Mouse (Mus musculus) right cerebral cortex, postnatal 10 days (tissue): ENCODE data around the gene Snx5.
A peak's percentile ranks its signal among the peaks of the same experiment; 100 is the strongest.

Experiments
- DNase-seq, 2 experiments: peaks; one replicate each; pipeline ENCODE4 v3.0.0; 2021; ENCODE audit warnings: low spot score in 2 of 2

Snx5 gene

DNA sequence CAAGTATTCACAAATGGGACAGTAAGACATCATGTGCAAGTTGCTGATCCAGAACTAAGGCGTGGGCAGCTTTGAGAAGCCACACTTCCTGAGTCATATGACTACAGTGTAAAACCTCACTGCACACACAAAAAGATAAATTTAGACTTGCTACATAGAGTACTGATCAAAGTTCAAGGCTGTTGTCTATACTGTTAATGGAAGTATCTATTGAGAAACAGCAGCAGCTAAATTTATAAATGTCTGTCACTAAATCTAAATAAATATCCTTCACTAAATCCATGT, 3.0 kb downstream of the Snx5 start:
- no peak for DNase-seq

DNA sequence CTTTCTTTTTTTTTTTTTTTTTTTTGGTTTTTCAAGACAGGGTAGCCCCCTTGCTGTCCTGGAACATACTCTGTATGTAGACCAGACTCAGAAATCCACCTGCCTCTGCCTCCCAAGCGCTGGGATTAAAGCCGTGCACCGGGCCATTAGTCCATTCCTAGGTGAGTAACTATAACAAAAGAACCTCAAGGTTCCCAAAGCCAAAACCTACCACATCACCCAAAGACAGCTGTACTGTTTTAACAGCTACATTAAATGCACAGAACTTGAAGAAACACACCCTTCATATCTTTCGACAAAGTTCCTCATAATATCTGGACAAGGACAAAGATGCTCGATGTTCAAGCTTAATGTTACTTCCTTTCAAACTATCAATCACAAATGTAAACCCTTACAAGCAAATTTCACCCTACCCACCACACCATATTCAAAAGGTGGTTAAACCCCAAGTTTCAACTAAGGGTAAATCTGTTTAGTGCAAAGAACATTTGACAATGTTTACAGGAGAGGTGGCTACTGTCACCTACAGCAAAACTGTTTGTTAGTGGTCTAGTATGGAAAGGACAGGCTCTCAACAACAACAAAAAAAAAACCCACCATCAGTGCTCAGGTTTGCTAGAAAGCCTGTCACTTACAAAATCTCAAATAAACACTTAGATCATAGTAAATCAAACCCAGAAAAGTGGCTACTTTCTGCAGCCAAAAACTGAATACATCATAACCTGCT, 3.5 kb downstream of the Snx5 start:
- no peak for DNase-seq

DNA sequence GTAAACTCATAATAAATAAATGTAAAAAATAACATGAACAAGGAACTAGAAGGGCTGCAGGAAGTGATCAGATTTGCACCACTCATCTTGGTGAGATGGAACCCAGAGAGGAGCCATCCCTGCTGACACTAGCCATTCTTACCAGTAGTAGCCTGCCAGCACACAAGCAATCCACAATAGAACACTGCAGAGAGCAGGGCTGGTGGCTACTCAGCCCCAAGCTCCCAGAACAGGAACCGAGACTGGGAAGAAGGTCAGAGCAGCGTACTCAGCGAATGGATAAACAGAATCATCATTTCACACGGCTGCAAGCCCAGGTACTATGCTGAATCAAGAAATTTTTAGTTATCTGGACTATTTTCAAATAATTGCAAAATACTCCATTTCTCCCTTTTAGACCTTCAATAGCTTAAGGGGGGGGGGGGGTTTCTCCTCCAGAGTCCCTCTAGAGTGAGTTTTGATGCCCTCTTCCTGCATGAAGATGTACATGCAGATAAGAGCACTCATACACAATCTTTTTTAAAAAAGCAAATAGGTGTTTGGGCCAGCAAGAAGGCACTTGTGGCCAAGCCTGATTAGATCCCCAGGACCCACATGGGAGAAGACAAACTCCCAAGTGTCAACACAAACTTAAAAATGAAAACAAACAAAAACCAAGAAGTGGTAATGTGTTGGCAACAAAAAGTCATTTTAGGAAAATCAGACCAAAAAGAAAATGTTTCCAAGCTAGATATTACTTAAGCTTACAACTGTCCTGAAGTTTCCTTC, 4.6 kb downstream of the Snx5 start:
- peak in 1 of 2 experiments; percentile 50 for DNase-seq

DNA sequence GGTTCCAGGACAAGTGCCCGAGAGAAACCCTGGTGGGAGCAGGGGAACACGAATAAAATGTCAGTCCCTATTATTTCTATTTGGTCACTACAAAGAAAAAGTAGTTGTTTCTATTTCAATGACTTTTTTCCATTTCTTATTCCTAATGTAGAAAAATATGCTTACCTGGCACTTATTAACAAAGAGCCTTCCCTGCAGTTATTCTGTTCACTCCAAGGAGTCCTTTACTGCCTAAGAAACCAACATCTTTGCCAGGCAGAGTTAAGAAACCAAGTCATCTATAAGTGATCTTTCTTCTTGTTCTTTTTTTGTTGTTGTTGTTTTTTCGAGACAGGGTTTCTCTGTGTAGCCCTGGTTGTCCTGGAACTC, 5.6 kb downstream of the Snx5 start:
- no peak for DNase-seq

DNA sequence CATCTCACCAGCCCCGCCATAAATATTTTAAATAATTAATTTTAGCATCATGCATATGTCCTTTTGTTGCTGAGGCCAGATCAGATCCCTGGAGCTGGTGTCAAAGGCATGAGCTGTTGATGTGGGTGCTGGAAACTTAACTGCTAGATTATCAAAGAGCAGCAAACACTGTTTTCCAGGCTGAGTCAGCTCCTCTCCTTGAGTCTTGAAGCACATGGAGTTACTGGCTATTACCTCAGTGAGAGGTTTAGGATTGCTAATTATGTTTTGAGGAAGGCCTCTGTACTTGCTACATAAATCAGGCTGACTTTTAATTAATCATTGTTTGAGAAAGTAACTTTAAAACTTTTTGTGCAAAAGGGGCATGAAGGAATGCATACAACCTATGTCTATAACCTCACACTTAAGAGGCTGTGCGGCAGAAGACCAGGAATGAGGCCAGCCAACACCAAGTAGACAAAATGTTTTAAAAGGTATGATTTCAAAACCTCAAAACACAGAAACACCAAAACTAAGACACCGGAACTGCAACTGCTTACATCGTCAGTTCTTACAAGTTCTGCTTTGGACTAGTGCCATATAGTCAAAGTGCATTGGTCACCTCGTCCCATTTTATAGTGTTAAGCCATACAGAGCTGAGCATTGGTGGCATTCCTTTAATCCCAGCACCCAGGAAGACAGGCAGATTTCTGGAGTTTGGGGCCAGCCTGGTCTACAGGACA, 6.1 kb downstream of the Snx5 start:
- DNase-seq = no peak

DNA sequence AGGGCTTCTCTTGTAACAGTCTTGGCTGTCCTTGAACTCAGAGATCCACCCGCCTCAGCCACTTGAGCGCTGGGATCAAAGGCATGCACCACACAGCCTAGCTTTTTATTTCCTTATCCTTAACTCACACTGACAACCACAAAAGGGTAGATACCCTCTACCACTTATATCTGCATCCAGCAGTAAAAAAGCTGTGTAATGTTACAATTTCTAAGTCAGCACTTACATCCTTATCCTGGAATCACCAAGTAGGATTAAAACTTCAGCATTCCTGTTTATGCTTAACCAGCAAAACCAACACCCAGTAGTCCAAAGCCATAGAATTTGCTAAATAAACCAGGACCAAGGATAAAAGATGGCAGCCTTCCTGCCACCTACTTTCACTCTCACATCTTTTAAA, 7.9 kb downstream of the Snx5 start:
- DNase-seq = no peak

DNA sequence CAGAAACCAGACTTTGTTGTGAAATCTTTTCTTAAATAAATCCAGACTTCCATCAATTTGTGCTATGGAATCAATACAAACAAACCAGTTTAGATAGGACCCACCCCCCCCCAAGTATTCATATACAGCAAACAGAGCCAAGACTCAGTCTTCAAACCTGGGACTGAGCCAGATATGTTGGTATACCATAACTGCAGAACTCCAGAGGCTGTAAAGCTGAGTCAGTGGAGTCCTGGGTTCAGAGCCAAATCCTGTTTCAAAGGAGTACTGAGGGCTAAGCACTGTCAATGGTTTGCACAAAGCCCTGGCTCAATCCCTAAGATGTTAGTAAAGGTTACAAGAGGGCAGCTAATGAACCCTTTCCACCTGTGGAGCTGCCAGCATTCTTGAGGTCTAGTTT, 20.6 kb downstream of the Snx5 start:
- no peak for DNase-seq

DNA sequence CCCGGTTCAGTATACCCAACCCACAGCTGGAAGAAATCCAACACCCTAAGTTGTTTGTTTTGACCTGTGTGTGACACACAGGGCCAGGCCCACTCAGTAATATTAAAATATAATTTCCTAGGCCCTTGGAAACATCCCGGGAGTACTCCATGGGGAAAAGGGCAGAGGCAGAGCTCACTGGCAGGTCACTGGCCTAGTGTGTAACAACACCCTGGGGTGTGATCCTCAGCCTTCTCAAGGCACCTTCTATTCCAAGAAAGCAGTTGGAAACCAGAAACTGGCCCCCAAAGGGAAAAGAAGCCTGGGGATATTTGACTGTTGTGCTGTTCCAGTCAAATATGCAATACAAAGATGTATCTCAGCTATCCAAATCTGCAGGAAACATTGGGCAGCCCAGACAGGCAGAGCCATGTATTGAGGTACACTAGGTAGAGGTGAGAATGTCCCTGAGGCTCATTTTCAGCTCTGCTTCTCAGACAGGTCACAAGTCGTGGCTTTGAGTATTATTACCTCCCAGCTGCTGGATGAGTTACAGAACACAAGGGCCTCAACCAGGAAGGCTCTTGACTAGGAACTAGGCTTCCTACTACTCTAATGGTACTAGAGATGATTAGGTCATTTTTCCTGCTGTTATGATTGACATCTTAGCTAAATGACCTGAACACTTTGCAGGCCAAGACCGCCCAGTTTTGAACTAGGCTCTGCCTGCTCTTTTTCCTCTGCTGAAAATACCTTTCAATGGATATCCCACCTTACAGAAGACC, 21.9 kb downstream of the Snx5 start:
- no peak for DNase-seq

DNA sequence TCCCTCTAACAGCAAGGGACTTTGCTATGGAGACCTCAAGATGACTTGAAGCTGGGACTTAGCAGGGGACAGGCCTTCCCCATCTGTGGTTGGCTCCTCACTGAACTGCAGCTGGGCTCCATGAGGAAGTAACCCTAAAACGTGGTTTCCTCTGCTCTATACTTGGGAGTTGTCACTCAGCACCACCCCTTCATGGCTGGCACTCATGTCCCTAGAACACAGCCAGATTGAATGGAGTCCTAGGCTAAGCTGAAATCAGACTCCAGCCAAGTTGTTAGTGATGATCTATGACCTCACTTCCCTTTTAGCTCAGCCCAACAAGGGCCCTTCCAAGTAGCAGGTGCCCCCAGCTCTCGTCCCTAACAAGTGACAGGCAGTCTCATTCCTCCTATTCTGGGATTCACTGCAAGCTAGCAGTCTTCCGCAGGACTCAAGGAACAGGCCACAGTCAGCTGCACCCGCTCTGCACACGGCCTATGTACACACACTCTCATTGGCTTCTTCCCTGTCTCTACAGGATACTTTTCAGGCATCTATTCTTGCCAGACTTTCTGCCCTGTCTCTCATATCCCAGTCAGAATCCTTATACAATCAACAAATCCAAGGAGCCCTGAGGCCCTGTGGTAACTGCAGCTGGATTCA, 23.2 kb downstream of the Snx5 start:
- peak; percentile 42 to 53 for DNase-seq

DNA sequence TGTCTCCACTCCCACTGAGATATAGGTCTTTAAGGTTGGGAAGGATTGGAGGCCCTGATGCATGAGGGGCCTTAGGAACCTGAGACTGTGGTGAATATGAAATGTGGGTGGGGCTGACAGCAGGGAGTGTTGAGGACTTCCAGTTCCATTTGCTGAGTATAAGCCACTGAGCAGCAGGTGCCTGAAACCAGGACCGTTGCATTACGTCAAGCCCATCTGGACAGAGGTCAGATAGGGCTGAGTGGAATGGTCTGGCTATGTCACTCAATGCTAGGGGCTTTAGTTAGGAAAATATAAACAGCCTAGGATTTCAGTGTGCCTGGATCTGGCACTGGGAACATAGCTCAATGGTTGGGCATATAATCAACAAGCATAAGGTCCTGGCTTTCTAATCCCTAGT, 24.4 kb downstream of the Snx5 start:
- DNase-seq = no peak

DNA sequence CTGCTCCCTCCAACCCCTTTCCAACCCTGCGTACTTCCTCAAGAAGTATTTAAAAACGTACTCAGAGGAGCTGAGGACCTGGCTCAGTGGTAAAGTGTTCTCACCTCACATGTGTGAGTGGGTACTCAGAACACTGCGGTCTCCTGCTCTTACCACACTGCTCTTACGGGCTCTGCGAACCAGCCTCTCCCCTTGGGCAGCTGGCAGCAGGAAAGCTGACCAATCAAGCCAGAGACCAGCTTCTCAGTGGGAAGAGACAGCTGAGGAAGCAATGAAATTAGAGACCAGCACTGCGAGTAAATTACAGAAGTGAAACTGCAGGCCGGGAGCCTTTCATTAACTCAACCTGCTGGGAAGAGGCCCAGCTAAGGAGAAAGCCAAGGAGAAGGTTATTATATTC, 25.2 kb downstream of the Snx5 start:
- DNase-seq = peak; percentile 38 to 60

DNA sequence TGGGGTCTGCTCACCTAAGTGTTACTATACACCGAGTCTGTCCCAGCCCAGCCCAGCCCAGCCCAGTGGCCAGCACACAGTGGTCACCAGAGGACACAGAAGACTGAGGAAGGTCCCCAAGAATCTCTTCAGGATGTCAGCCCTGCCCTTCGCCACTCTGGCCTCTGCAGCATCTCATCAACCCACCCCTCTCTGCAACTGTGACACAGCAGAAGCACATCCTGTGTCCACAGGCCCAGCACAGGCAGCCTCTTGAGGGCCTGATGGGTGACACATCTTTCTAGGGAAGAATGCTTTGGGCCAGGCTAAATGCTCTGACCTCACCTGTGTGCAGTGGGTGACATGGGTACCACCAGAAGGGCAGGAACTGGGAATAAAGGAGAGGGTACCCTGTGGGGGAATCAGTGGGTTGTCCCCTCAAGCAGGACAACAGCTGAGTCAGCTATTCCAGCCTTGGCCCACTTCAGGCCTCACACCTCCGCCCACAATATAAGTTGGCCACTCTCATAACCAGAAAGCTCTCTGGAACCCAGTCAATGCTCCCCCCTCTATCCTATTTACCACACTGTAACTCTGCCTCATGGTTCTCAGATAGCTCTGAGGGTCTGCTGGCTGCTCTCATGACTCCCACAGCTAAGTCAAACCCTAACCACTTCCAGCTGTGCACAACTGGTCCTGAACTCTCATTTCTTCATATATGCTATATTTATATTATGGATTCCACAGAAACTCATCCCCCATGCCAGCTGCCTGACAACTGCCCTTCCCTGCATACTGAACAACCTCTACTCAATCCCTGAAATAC, 30.4 kb downstream of the Snx5 start:
- DNase-seq = no peak

DNA sequence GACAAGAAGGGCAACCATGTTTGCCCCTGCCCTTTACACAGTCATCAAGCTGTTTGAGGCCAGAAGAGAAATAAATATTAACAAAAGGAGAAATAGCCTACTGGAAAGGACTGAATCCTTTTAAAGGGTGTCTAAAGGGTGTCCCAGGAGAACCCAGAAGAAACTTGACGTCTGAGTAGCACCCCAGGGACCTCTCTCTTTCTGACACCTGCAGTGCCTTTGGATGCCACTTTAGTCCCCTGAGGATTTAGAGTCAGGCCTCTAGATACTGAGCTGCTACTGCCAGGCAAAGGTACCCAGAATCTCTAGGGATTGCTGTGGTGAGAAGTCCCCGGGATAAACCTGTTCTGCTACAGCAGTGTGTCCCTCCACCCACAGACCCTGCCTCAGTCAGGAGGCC, 31.4 kb downstream of the Snx5 start:
- no peak for DNase-seq

DNA sequence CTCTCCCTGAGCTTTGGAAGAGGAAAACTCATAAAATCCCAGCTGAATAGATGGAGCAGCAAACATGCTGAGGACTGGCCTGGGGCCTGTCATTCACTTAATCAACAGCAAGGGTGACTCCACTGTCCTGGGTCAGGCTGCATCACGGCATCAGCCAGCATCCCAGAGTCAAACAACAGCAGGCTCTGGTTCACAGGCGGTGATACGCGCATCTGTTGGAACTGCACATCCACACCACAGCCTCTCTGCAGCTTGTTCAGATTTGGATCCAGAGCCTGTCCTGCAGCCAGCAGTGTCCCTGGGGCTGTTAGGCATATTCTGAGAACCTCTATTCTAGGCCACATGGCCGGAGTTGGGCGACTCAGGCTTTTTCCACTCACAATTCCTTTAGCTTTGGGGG, 32.4 kb downstream of the Snx5 start:
- no peak for DNase-seq

DNA sequence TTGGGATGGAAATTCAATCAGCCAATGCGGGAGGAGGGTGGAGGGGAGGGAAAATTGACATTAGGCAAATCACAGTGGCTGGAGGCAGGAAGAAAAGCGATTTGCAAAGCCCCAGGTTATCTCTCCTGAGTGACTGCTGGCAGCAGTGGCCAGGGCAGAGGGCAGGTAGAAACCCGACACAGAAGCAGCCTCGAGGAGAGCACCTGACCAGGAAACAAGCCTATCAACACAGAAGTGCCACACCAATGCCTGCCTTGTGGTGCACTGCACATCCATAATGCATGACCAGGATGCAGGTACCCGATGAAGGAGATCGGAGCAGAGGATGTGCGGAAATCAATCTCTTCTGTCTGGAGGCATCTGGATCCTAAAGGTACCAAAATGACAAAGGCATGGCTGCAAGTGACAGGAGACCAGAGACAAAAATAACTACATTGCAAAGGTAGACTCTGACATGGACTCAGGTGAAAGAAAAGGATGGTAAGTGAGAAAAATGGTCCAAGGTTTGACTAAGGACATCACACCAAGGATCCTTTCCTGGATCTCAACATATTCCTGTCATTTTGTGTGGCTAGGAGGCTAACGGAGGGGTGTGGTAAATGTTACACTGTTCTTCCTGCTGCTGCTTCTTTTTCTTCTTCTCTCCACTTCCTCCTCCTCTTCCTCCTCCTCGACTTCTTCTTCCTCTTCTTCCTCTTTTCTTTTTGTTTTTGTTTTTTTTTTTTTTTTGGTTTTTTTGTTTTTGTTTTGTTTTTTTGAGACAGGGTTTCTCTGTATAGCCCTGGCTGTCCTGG, 33.7 kb downstream of the Snx5 start:
- no peak for DNase-seq

DNA sequence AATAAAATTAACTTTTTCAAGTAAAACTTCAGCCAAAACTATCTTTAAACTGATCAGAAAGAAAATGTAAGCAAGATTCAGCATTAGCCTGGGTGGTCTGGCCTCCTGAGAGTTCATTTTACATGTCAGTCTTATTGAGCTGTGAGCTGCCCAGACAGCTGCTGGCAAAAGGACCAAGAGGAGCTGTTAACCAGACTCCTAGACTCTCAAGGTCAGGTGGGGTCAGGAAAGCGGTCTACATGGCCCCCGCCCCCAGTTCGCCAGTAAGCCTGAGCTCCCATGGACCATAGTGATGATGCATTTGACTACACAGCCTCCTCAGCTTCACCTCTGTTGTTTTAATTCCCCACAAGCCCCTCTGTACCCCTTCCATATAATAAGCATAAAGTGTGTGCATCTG, 34.9 kb downstream of the Snx5 start:
- DNase-seq = no peak

DNA sequence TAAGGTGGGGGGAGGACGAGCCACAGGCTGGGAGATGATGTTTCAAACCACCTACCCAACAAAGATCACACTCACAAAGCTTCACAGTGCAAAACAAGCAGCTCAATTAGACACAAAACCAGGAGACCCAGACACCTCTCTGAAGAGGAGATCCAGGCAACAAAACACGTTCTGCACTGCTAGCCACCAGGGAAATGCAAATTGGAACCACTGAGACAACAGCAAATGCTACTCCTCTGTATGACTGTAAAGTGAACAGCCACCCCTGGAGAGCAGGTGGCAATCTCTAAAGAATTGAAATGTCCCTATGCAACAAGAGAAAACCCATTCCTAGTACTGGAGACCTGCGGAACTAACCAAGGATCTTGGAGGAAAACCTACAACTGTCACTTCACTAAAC, 37.2 kb downstream of the Snx5 start:
- no peak for DNase-seq

DNA sequence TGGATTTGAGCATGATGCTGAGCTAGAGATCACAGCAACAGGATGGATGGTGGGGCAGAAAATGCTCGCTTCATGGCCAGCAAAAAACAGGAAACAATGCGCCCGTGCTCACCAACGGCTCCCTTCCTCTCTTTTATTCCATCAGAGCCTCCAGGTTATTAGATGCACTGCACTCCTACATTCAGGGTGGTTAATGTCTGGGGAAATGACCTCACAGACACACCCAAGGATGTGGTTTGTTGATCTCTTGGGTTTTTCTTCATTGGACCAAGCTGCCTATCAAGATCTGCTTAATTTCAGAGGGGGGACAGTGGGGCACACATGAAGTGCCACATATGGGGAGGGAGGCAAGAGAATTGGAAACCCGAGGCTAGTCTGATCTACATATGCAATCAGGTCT, 39.6 kb downstream of the Snx5 start:
- DNase-seq = no peak

DNA sequence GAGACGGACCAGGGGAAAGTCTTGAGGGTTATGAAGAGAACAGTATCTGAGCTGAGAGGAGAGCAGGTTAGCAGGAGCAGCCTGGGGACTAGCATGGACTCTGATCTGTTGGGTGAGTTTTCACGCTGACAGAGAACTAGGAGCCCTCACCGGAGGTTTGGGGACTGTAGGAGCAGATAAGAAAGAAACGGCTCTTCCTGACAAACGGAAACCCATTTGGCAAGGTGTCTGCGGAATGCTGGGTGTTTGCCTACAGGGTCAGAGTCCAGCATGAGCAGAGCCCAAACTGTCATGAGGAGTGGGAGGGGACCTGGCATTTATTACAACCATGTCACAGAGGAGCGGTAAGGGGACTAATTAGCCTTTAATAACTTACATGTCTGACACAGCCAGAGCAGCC, 40.2 kb downstream of the Snx5 start:
- DNase-seq = no peak

DNA sequence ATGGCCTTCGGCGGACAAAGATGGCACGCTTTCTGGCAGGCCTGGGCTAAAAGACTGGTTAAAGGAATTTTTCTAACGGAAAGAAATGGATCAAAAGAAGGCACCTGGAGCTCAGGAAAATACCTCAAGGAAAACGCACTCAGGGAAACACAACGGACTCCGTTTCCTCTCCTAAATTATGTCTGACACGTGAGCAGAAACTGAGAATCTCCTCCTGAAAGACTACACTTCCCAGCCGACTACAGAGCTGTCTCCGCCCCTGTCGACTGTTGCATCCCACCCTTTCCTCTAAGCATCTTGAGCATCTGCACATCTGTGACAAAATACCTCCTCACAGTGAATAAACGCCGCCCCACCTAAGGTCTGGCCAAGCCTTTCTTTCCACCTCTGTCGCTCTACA, 41.1 kb downstream of the Snx5 start:
- no peak for DNase-seq
